Mouse (Mus musculus) forebrain, embryonic 11.5 days (tissue): Measurements from ENCODE around the gene Tap1. TPM values are rescaled to one million over a fixed set of nuclear protein-coding genes. Genes with fewer than 3 reads are reported as not detected.
A peak's percentile ranks its signal among the peaks of the same experiment; 100 is the strongest.

Experiments
- ATAC-seq: fragments of 200-750 bp; cut with Nextera tagmentation; replicated peaks from 2 replicates; pipeline ENCODE4 v1.8.0; 2017; ENCODE audit warnings: moderate TSS enrichment; ENCODE audit not compliant: low FRiP score
- DNase-seq: peaks from one replicate; pipeline ENCODE4 v3.0.0-alpha.2; 2017; ENCODE audit warnings: low spot score
- H3K27ac ChIP-seq: fragments of 300-500 bp; sonication (generic); 2 replicates; pipeline ENCODE4 v1.5.1; 2014; ENCODE audit warnings: low read depth, low read length
- H3K27me3 ChIP-seq: fragments of 300-500 bp; sonication (generic); 2 replicates; pipeline ENCODE4 v1.6.1; 2014; ENCODE audit warnings: mild to moderate bottlenecking, low read length, mixed read lengths; ENCODE audit not compliant: control insufficient read depth, insufficient read depth
- H3K36me3 ChIP-seq: fragments of 300-500 bp; sonication (generic); 2 replicates; pipeline ENCODE4 v1.6.1; 2014; ENCODE audit warnings: mild to moderate bottlenecking, low read length, moderate library complexity, mixed read lengths; ENCODE audit not compliant: control insufficient read depth, insufficient read depth
- H3K4me1 ChIP-seq: fragments of 300-500 bp; sonication (generic); replicated peaks from 2 replicates; pipeline ENCODE4 v1.6.1; 2014; ENCODE audit warnings: low read length, mixed read lengths; ENCODE audit not compliant: control insufficient read depth, insufficient read depth
- H3K4me2 ChIP-seq: fragments of 300-500 bp; sonication (generic); 2 replicates; pipeline ENCODE4 v1.6.1; 2014; ENCODE audit warnings: low read depth, mild to moderate bottlenecking, low read length, moderate library complexity, mixed read lengths; ENCODE audit not compliant: severe bottlenecking
- H3K4me3 ChIP-seq: fragments of 300-500 bp; sonication (generic); 2 replicates; pipeline ENCODE4 v1.5.1; 2014; ENCODE audit warnings: low read depth, low read length
- H3K9ac ChIP-seq: fragments of 300-500 bp; sonication (generic); 2 replicates; pipeline ENCODE4 v1.6.1; 2014; ENCODE audit warnings: low read length
- H3K9me3 ChIP-seq: fragments of 300-500 bp; sonication (generic); 2 replicates; pipeline ENCODE4 v1.6.1; 2016; ENCODE audit warnings: low read length, mixed read lengths; ENCODE audit not compliant: control insufficient read depth
- WGBS: fragments of 180-500 bp; shearing (Covaris S2); extraction: QIAGEN DNeasy Blood & Tissue Kit; methylation state at CpG from one replicate; pipeline ENCODE4 v1.1.7; 2014; 5-methylcytosine and 5-hydroxymethylcytosine counted together
- polyA plus RNA-seq: library from polyadenylated mRNA; unstranded; fragments of >200 nt; fragmentation: Nextera tagmentation; extraction: Ambion mirVana; gene quantifications from 2 replicates; pipeline ENCODE4 v1.2.1, GENCODE M21; 2014

Gene Tap1
- polyA plus RNA-seq, 1 experiment from 2014 or later: 1.7 TPM

GRCm38 (mm10) chr17:34170487-34170876 is 16.9 kb upstream of the Tap1 start:
- DNase-seq (no peak), ATAC-seq (no peak)
- 25% methylated on average over 4 of the region's 4 CpGs for WGBS
- Histone ChIP-seq H3K27me3 (no peaks in the 10 kb centered on the region), H3K4me1 (no peaks in the 10 kb centered on the region), H3K4me3 (no peak overlapping the region), H3K27ac (no peak overlapping the region), H3K4me2 (no peak overlapping the region), H3K9me3 (no peaks in the 10 kb centered on the region; the same call in 1 of the 2 replicates), H3K36me3 (no peaks in the 10 kb centered on the region), H3K9ac (no peak overlapping the region)

GRCm38 (mm10) chr17:34170877-34171498 is 16.4 kb upstream of the Tap1 start:
- ATAC-seq: no peak
- WGBS: 46% methylated on average over 13 of the region's 13 CpGs
- H3K4me2 ChIP-seq: no peak overlapping the region
- no peaks in the 10 kb centered on the region for H3K4me1 ChIP-seq
- no peak overlapping the region; the same call in 1 of the 2 replicates for H3K9ac ChIP-seq
- H3K9me3 ChIP-seq: no peaks in the 10 kb centered on the region; the same call in 1 of the 2 replicates
- H3K4me3 ChIP-seq: no peak overlapping the region
- no peaks in the 10 kb centered on the region for H3K36me3 ChIP-seq
- peak; percentile 79 for DNase-seq
- no peaks in the 10 kb centered on the region for H3K27me3 ChIP-seq
- H3K27ac ChIP-seq: no peak overlapping the region

DNA sequence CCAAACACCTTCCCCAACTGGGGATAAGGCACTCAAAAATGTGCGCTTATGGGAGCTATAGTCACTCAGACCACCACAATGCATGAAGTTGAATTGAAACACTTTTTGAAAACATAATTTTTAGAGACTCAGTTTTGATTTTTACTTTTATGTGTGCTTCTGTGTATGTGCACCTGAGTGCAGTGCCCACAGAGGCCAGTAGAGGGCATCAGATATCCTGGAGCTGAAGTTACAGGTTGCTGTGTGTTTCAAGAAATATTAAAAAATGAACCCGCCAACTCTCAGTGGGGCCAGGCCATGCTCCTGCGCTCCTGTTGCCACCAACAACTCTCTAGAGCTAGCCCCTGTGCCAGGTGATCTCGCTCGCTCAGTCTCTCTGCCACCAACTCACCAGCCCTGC is 14.8 kb upstream of the Tap1 start:
- H3K36me3 ChIP-seq: no peaks in the 10 kb centered on the region
- H3K9ac ChIP-seq: no peak overlapping the region
- ATAC-seq (no peak), DNase-seq (no peak)
- H3K4me3 ChIP-seq: no peak overlapping the region
- no peak overlapping the region for H3K27ac ChIP-seq
- no peak overlapping the region for H3K4me2 ChIP-seq
- H3K27me3 ChIP-seq: no peaks in the 10 kb centered on the region
- peaks cover 4% of the 10 kb centered on the region; the same call in 1 of the 2 replicates for H3K9me3 ChIP-seq
- 95% methylated on average over 5 of the region's 5 CpGs for WGBS
- no peaks in the 10 kb centered on the region for H3K4me1 ChIP-seq

GRCm38 (mm10) chr17:34174075-34174474 is 13.3 kb upstream of the Tap1 start:
- WGBS: 61% methylated on average over 1 of the region's 1 CpGs
- peaks cover 4% of the 10 kb centered on the region; the same call in 1 of the 2 replicates for H3K9me3 ChIP-seq
- no peak overlapping the region for H3K27ac ChIP-seq
- ATAC-seq: no peak
- H3K27me3 ChIP-seq: no peaks in the 10 kb centered on the region
- H3K4me3 ChIP-seq: no peak overlapping the region
- no peak for DNase-seq
- H3K9ac ChIP-seq: no peak overlapping the region
- no peak overlapping the region for H3K4me2 ChIP-seq
- no peaks in the 10 kb centered on the region for H3K4me1 ChIP-seq
- no peaks in the 10 kb centered on the region for H3K36me3 ChIP-seq

DNA sequence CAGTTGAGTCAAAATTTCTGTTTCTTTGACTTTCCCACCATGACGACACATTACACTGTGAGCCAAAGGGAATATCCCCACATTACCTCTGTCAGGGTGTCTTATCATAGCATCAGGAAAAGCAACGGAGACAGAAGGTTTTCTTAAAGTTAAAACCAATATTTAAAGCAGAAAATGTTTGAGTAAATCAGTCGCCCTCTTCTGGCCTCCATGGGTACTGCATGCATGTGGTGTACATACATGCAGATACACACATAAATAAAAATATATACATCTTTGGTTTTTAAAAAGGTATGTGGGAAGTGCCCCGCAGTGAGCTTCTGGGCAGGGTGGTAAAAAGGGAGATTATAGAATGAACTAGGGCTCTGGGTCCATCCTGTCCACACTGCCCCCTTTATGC is 10.2 kb upstream of the Tap1 start:
- Histone ChIP-seq H3K4me3 (no peak overlapping the region), H3K9me3 (peaks cover 4% of the 10 kb centered on the region; the same call in 1 of the 2 replicates), H3K9ac (no peak overlapping the region), H3K27me3 (no peaks in the 10 kb centered on the region), H3K27ac (no peak overlapping the region), H3K4me2 (no peak overlapping the region), H3K36me3 (no peaks in the 10 kb centered on the region), H3K4me1 (no peaks in the 10 kb centered on the region)
- 71% methylated on average over 4 of the region's 4 CpGs for WGBS
- DNase-seq (no peak), ATAC-seq (no peak)

DNA sequence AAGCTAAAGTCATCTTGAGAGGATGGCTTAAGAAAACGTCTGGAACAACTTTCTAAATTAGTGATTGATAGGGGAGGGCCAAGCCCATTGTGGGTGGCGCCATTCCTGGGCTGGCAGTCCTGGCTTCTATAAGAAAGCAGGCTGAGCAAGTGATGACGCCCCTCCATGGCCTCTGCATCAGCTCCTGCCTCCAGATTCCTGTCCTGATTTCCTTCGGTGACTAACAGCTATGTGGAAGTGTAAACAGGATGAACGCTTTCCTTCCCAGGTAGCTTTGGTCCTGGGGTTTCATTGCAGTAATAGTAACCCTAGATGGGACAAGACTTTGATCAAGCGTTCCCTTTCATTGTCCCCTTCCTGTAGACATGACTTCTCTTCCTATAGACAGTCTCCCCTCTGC is 8.3 kb upstream of the Tap1 start:
- Histone ChIP-seq H3K27me3 (no peaks in the 10 kb centered on the region; the same call in 1 of the 2 replicates), H3K9me3 (peaks cover 4% of the 10 kb centered on the region; the same call in 1 of the 2 replicates), H3K4me2 (no peak overlapping the region), H3K9ac (no peak overlapping the region), H3K27ac (no peak overlapping the region), H3K4me1 (no peaks in the 10 kb centered on the region), H3K4me3 (no peak overlapping the region), H3K36me3 (no peaks in the 10 kb centered on the region)
- WGBS: 68% methylated on average over 6 of the region's 6 CpGs
- ATAC-seq: no peak
- no peak for DNase-seq

GRCm38 (mm10) chr17:34179913-34180859 is 7.2 kb upstream of the Tap1 start:
- DNase-seq (no peak), ATAC-seq (no peak)
- H3K27me3 ChIP-seq: no peaks in the 10 kb centered on the region; the same call in 1 of the 2 replicates
- H3K4me1 ChIP-seq: no peaks in the 10 kb centered on the region
- no peak overlapping the region for H3K9ac ChIP-seq
- WGBS: 75% methylated on average over 13 of the region's 13 CpGs
- no peak overlapping the region for H3K4me3 ChIP-seq
- H3K9me3 ChIP-seq: peaks cover 4% of the 10 kb centered on the region; the same call in 1 of the 2 replicates
- H3K27ac ChIP-seq: no peak overlapping the region
- H3K36me3 ChIP-seq: no peaks in the 10 kb centered on the region
- H3K4me2 ChIP-seq: no peak overlapping the region

DNA sequence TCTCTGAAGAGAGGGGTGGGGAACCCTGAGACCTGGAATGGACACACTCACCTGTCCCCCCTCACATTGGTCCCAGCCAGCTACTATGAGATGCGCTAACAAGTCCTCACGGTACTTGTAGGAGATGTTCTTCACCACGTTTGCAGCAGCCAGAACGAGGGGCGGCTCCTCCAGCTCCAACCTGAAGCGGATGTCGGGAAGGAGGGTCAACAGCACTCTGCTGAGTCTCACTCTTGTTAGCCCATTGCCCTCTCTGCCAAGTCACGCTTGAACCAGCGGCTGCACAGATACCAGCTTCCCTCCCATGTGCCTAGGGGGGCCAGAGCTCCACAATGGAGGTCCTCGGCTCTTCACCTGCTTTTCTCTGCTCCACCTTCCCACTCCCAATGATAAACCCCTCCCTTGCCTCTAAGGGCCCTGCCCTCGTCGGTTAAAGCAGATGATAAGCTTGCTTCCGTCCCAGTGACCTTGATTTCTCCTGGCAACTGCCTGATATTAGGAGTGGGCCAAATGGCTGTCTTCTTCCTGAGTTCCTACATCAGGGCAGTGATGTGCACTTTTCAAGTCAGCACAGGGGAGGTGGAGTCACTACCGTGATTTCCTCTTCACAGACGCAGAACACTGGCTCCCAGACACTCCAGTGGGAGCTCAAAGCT is 3.7 kb upstream of the Tap1 start:
- Histone ChIP-seq H3K4me3 (no peak overlapping the region), H3K36me3 (no peaks in the 10 kb centered on the region), H3K27ac (no peak overlapping the region), H3K27me3 (peaks cover 31% of the 10 kb centered on the region), H3K9ac (no peak overlapping the region), H3K4me1 (peaks cover 10% of the 10 kb centered on the region), H3K9me3 (no peaks in the 10 kb centered on the region), H3K4me2 (no peak overlapping the region)
- no peak for ATAC-seq
- no peak for DNase-seq
- 81% methylated on average over 15 of the region's 15 CpGs for WGBS
